In genomic region chr7:119034243-119034961, GRCm38 (mm10) we compare ENCODE assay signal across 18 mouse cellular contexts.
"Had no signal": no experiment of that assay in that cellular context is flagged by ENCODE, and none has a peak within 500 bp of the region (broad histone marks: within the 10 kb centered on the region; RNA-seq: fewer than 3 reads in every experiment).

No protein-coding gene starts in this region.

- ATAC-seq: liver, embryonic 12.5 days had no signal

- H3K4me3 ChIP-seq: liver, embryonic 12.5 days; midbrain, embryonic 10.5 days; midbrain, embryonic 13.5 days; myocyte; neural tube, embryonic 13.5 days; neural tube, embryonic 15.5 days; stomach, embryonic 15.5 days had no signal

- H3K9me3 ChIP-seq: liver, embryonic 12.5 days; midbrain, embryonic 10.5 days; stomach, embryonic 15.5 days had no signal

- H3K4me2 ChIP-seq: liver, embryonic 12.5 days; lung, embryonic 14.5 days; midbrain, embryonic 13.5 days; neural tube, embryonic 13.5 days; neural tube, embryonic 15.5 days; stomach, embryonic 15.5 days had no signal

- H3K36me3 ChIP-seq: liver, embryonic 12.5 days; midbrain, embryonic 10.5 days; midbrain, embryonic 13.5 days; neural tube, embryonic 13.5 days; neural tube, embryonic 15.5 days; stomach, embryonic 15.5 days had no signal

- DNase-seq: lung, adult 18-20 months; lung, embryonic 14.5 days; lung, postnatal 10 days; lung, postnatal 4 days; right cerebral cortex, adult 18-20 months; right cerebral cortex, postnatal 25 days; thymus, adult 2 months; thymus, postnatal 25 days; thymus, postnatal 4 days had no signal

- H3K4me1 ChIP-seq: liver, embryonic 12.5 days; neural tube, embryonic 13.5 days; neural tube, embryonic 15.5 days; stomach, embryonic 15.5 days had no signal

- H3K27ac ChIP-seq: liver, embryonic 12.5 days; liver, embryonic 14.5 days; midbrain, embryonic 10.5 days; midbrain, embryonic 13.5 days; neural tube, embryonic 13.5 days; neural tube, embryonic 15.5 days; stomach, embryonic 15.5 days; stomach, postnatal 0 days had no signal

- H3K27me3 ChIP-seq: liver, embryonic 12.5 days; midbrain, embryonic 13.5 days; neural tube, embryonic 13.5 days; neural tube, embryonic 15.5 days; stomach, embryonic 15.5 days had no signal

- H3K9ac ChIP-seq: liver, embryonic 12.5 days; liver, embryonic 14.5 days; lung, embryonic 14.5 days; midbrain, embryonic 13.5 days; neural tube, embryonic 13.5 days; neural tube, embryonic 15.5 days; stomach, embryonic 15.5 days had no signal
